Mouse (Mus musculus): Measurements from ENCODE around the gene Sprr2e. TPM values are rescaled to one million over a fixed set of nuclear protein-coding genes. Genes with fewer than 3 reads are reported as not detected.

The Sprr2e gene
- polyA plus RNA-seq (2015; fragmentation: Nextera tagmentation; extraction: Ambion mirVana): not detected in 2 replicates

DNA sequence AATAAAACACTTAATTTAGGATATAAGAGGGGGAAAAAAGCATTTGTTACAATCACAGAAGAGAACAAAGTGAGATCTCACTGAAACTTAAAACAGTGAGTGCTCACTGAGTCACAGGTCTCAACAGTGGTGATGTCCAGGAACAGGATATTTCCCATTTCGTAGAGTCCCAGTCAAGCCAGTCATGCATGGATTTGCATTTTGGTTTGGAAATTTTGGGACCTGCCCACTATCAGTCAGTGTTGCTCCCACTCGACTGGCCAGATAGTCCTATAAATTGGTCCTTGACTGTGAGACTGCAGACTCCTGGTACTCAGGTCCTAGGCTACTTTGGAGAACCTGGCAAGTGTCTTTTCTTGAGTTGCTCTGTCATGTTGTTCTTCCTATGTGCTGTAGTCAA, at the start of gene Sprr2e:
Sprr2e (plus strand) TSS at position 301 of the 400 bp plus-strand sequence.
- H3K27ac ChIP-seq: no peak within 1 kb of the TSS

DNA sequence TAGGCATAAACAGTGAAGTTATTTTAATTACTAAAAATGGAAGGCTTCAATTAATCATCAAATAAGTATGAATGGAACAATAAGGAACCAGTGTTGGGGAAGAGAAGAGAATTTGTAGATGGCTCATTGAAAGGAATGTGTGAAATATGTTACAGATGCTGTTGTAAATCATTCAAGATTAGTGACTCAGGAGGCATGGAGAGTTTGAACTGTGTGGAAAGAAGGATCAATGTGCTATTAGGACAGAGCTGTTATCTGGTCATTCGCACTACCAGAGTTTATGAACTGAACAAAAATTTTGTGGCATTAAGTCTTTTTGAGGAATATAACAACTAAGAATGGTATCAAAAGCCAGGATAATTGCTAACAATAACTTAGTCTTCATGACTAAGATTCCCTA, 44.5 kb upstream of the Sprr2e start:
- ATAC-seq (replicated peaks; ENCODE audit: low FRiP score, low read depth) (no peak), DNase-seq (ENCODE audit: low spot score) (no peak)
- H3K27ac ChIP-seq: no peak overlapping the region
- no peaks in the 10 kb centered on the region for H3K36me3 ChIP-seq (ENCODE audit: insufficient read depth, low read length)
- TF ChIP-seq CTCF (IDR thresholded peaks at IDR 0.05; ENCODE audit: low read depth): no peak
- no peak overlapping the region for H3K9ac ChIP-seq (ENCODE audit: low read depth, low read length)
- H3K9me3 ChIP-seq (replicated peaks; ENCODE audit: low read length): no peaks in the 10 kb centered on the region
- no peak overlapping the region for H3K4me3 ChIP-seq (replicated peaks; ENCODE audit: low read depth, low read length)
- no peaks in the 10 kb centered on the region for H3K27me3 ChIP-seq (ENCODE audit: insufficient read depth, low read length)
- WGBS: 89% methylated on average over 1 of the region's 1 CpGs
- no peak overlapping the region for H3K4me2 ChIP-seq (ENCODE audit: low read length)
- no peaks in the 10 kb centered on the region for H3K4me1 ChIP-seq (replicated peaks; ENCODE audit: insufficient read depth, low read length)

More for the DNA sequence above, at the start of gene Sprr2e:
- Histone ChIP-seq H3K36me3 (ENCODE audit: insufficient read depth, low read length) (no peaks in the 10 kb centered on the region), H3K9ac (ENCODE audit: low read depth, low read length) (no peak within 1 kb of the TSS), H3K27me3 (ENCODE audit: insufficient read depth, low read length) (no peaks in the 10 kb centered on the region), H3K4me1 (replicated peaks; ENCODE audit: insufficient read depth, low read length) (no peaks in the 10 kb centered on the region), H3K4me3 (replicated peaks; ENCODE audit: low read depth, low read length) (no peak within 1 kb of the TSS), H3K9me3 (replicated peaks; ENCODE audit: low read length) (no peaks in the 10 kb centered on the region), H3K4me2 (ENCODE audit: low read length) (no peak within 1 kb of the TSS)
- ATAC-seq (replicated peaks; ENCODE audit: low FRiP score, low read depth): no peak
- no peak for TF ChIP-seq CTCF (IDR thresholded peaks at IDR 0.05; ENCODE audit: low read depth)
- DNase-seq (ENCODE audit: low spot score): no peak
- WGBS: 72% methylated on average over 2 of the region's 2 CpGs

DNA sequence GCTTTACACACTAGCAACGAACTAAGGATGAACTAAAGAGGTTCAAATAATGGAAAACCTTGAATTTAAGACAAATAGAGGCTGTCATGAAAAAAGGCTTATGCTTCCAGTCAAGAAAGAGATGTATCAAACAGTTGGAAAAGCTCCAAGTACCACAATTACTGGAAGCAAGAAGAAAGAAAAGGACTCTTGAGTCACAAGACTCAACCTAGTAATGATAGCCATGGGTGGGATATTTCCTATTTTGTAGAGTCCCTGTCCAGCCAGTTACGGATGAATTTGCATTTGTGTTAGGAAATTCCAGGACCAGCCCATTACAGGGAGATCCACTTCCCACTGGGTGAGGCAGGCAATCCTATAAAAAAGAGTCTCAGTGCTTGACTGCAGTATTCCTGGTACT, 35.6 kb upstream of the Sprr2e start, which contains the start of gene Sprr2b:
Sprr2b (plus strand) TSS at position 301 of the 400 bp plus-strand sequence.
- no peaks in the 10 kb centered on the region for H3K4me1 ChIP-seq (replicated peaks; ENCODE audit: insufficient read depth, low read length)
- 79% methylated on average over 2 of the region's 2 CpGs for WGBS
- H3K9ac ChIP-seq (ENCODE audit: low read depth, low read length): no peak within 1 kb of the TSS
- no peak within 1 kb of the TSS for H3K27ac ChIP-seq
- H3K27me3 ChIP-seq (ENCODE audit: insufficient read depth, low read length): no peaks in the 10 kb centered on the region
- TF ChIP-seq CTCF (IDR thresholded peaks at IDR 0.05; ENCODE audit: low read depth): no peak
- ATAC-seq (replicated peaks; ENCODE audit: low FRiP score, low read depth): no peak
- H3K4me3 ChIP-seq (replicated peaks; ENCODE audit: low read depth, low read length): no peak within 1 kb of the TSS
- no peaks in the 10 kb centered on the region for H3K36me3 ChIP-seq (ENCODE audit: insufficient read depth, low read length)
- H3K4me2 ChIP-seq (ENCODE audit: low read length): no peak within 1 kb of the TSS
- H3K9me3 ChIP-seq (replicated peaks; ENCODE audit: low read length): no peaks in the 10 kb centered on the region
- no peak for DNase-seq (ENCODE audit: low spot score)

GRCm38 (mm10) chr3:92317384-92317783, 34.6 kb upstream of the Sprr2e start:
- no peak overlapping the region for H3K4me3 ChIP-seq (replicated peaks; ENCODE audit: low read depth, low read length)
- H3K27ac ChIP-seq: no peak overlapping the region
- DNase-seq (ENCODE audit: low spot score): peak; percentile 51
- TF ChIP-seq CTCF (IDR thresholded peaks at IDR 0.05; ENCODE audit: low read depth): no peak
- H3K9me3 ChIP-seq (replicated peaks; ENCODE audit: low read length): no peaks in the 10 kb centered on the region
- 46% methylated on average over 2 of the region's 2 CpGs for WGBS
- no peak overlapping the region for H3K4me2 ChIP-seq (ENCODE audit: low read length)
- peak; percentile 87 for ATAC-seq (replicated peaks; ENCODE audit: low FRiP score, low read depth)
- H3K27me3 ChIP-seq (ENCODE audit: insufficient read depth, low read length): no peaks in the 10 kb centered on the region
- no peaks in the 10 kb centered on the region for H3K4me1 ChIP-seq (replicated peaks; ENCODE audit: insufficient read depth, low read length)
- no peaks in the 10 kb centered on the region for H3K36me3 ChIP-seq (ENCODE audit: insufficient read depth, low read length)
- H3K9ac ChIP-seq (ENCODE audit: low read depth, low read length): no peak overlapping the region

GRCm38 (mm10) chr3:92336278-92336677, 15.7 kb upstream of the Sprr2e start:
- DNase-seq (ENCODE audit: low spot score) (no peak), ATAC-seq (replicated peaks; ENCODE audit: low FRiP score, low read depth) (no peak)
- Histone ChIP-seq H3K4me2 (ENCODE audit: low read length) (no peak overlapping the region), H3K36me3 (ENCODE audit: insufficient read depth, low read length) (no peaks in the 10 kb centered on the region), H3K27ac (no peak overlapping the region), H3K4me1 (replicated peaks; ENCODE audit: insufficient read depth, low read length) (no peaks in the 10 kb centered on the region), H3K4me3 (replicated peaks; ENCODE audit: low read depth, low read length) (no peak overlapping the region), H3K9me3 (replicated peaks; ENCODE audit: low read length) (no peaks in the 10 kb centered on the region), H3K27me3 (ENCODE audit: insufficient read depth, low read length) (no peaks in the 10 kb centered on the region), H3K9ac (ENCODE audit: low read depth, low read length) (no peak overlapping the region)
- TF ChIP-seq CTCF (IDR thresholded peaks at IDR 0.05; ENCODE audit: low read depth): no peak
- WGBS: 65% methylated on average over 1 of the region's 1 CpGs

- 95% methylated on average over 5 of the region's 5 CpGs for WGBS
- no peaks in the 10 kb centered on the region for H3K4me1 ChIP-seq (replicated peaks; ENCODE audit: insufficient read depth, low read length)
- no peak for ATAC-seq (replicated peaks; ENCODE audit: low FRiP score, low read depth)
Measured at GRCm38 (mm10) chr3:92338840-92339239, 13.1 kb upstream of the Sprr2e start, which contains the start of gene Sprr2d. Sprr2d (plus strand) TSS chr3:92339140.

GRCm38 (mm10) chr3:92361619-92362018, 9.7 kb downstream of the Sprr2e start:
- Histone ChIP-seq H3K27me3 (ENCODE audit: insufficient read depth, low read length) (no peaks in the 10 kb centered on the region), H3K9me3 (replicated peaks; ENCODE audit: low read length) (no peaks in the 10 kb centered on the region), H3K4me2 (ENCODE audit: low read length) (no peak overlapping the region), H3K9ac (ENCODE audit: low read depth, low read length) (no peak overlapping the region), H3K4me1 (replicated peaks; ENCODE audit: insufficient read depth, low read length) (no peaks in the 10 kb centered on the region), H3K4me3 (replicated peaks; ENCODE audit: low read depth, low read length) (no peak overlapping the region), H3K27ac (0 out of 2 replicates have a peak overlapping the region, but pooled peaks have one; percentile 32), H3K36me3 (ENCODE audit: insufficient read depth, low read length) (no peaks in the 10 kb centered on the region)
- ATAC-seq (replicated peaks; ENCODE audit: low FRiP score, low read depth): no peak; the same call in 1 of the 2 replicates
- peak; percentile 63 for DNase-seq (ENCODE audit: low spot score)
- TF ChIP-seq CTCF (IDR thresholded peaks at IDR 0.05; ENCODE audit: low read depth): no peak

More at GRCm38 (mm10) chr3:92338840-92339239, 13.1 kb upstream of the Sprr2e start, which contains the start of gene Sprr2d:
- H3K9me3 ChIP-seq (replicated peaks; ENCODE audit: low read length): no peaks in the 10 kb centered on the region
- no peak for DNase-seq (ENCODE audit: low spot score)
- H3K9ac ChIP-seq (ENCODE audit: low read depth, low read length): no peak within 1 kb of the TSS
- no peak within 1 kb of the TSS for H3K27ac ChIP-seq
- TF ChIP-seq CTCF (IDR thresholded peaks at IDR 0.05; ENCODE audit: low read depth): no peak
- H3K36me3 ChIP-seq (ENCODE audit: insufficient read depth, low read length): no peaks in the 10 kb centered on the region
- H3K4me3 ChIP-seq (replicated peaks; ENCODE audit: low read depth, low read length): no peak within 1 kb of the TSS
- H3K27me3 ChIP-seq (ENCODE audit: insufficient read depth, low read length): no peaks in the 10 kb centered on the region
- H3K4me2 ChIP-seq (ENCODE audit: low read length): no peak within 1 kb of the TSS

All from kidney, postnatal 0 days (tissue).